Mouse (Mus musculus) liver, adult (tissue): ENCODE measurements around the gene Rad50.

Experiments
- GATA4 ChIP-seq: IDR thresholded peaks from 2 replicates; pipeline ENCODE4 v1.6.1; 2014; ENCODE audit warnings: mild to moderate bottlenecking, low read length; ENCODE audit not compliant: insufficient replicate concordance

Rad50 gene

DNA sequence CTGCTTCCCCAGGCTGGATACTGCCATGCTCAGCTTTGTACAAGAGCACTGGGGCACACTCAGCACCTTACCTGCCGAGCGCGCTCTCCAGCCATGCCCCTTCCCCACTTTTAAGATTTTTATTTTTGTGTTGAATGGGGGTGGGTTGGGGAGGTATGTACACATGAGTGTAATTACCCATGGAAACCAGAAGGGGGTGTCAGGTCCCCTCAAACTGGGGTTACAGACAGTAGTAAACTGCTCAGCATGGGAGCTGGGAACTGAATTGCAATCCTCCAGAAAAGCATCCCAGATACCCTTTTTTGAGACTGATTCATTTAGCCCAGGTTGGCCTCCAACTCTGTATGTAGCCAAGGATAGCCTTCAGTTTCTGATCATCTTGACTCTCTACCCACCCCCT, 102.1 kb downstream of the Rad50 start:
- no peak for TF ChIP-seq GATA4
